Mouse (Mus musculus) spleen, adult 2 months (tissue): Measurements from ENCODE around the gene Neil3. TPM values are rescaled to one million over a fixed set of nuclear protein-coding genes. Genes with fewer than 3 reads are reported as not detected.
A peak's percentile ranks its signal among the peaks of the same experiment; 100 is the strongest.

Experiments used
- DNase-seq, 2 experiments: peaks; one replicate each; pipeline versions ENCODE4 v3.0.0 to v3.0.0-alpha.2; 2012 to 2021; ENCODE audit warnings: low spot score in 2 of 2, low read depth in 1 of 2
- H3K27ac ChIP-seq: fragments of 200-500 bp; 2 replicates; pipeline ENCODE4 v1.5.1; 2012; ENCODE audit warnings: low read length, inconsistent platforms; ENCODE audit not compliant: insufficient read depth
- H3K27me3 ChIP-seq: fragments of 200-500 bp; 2 replicates; pipeline ENCODE4 v1.6.1; 2012; ENCODE audit warnings: mild to moderate bottlenecking, moderate library complexity, low read length, inconsistent platforms; ENCODE audit not compliant: control insufficient read depth, insufficient read depth
- H3K36me3 ChIP-seq: fragments of 200-500 bp; 2 replicates; pipeline ENCODE4 v1.6.1; 2012; ENCODE audit warnings: mild to moderate bottlenecking, low read length, inconsistent platforms; ENCODE audit not compliant: control insufficient read depth, insufficient read depth
- H3K4me1 ChIP-seq: fragments of 200-500 bp; 2 replicates; pipeline ENCODE4 v1.6.1; 2011; ENCODE audit warnings: inconsistent platforms; ENCODE audit not compliant: control insufficient read depth, insufficient read depth, insufficient read length
- H3K4me3 ChIP-seq: fragments of 200-500 bp; 2 replicates; pipeline ENCODE4 v1.5.1; 2011; ENCODE audit warnings: mild to moderate bottlenecking, inconsistent platforms; ENCODE audit not compliant: insufficient read depth, insufficient read length; ENCODE audit errors: extremely low read depth
- CTCF ChIP-seq: fragments of 200-500 bp; IDR thresholded peaks from 2 replicates; pipeline ENCODE4 v1.5.1; 2011; ENCODE audit warnings: mild to moderate bottlenecking, inconsistent platforms; ENCODE audit not compliant: insufficient read depth, insufficient read length, insufficient replicate concordance; ENCODE audit errors: extremely low read depth
- POLR2A ChIP-seq: fragments of 200-500 bp; IDR thresholded peaks from 2 replicates; pipeline ENCODE4 v1.6.1; 2011; ENCODE audit warnings: low read depth, low read length, inconsistent platforms
- WGBS: fragments of 180-500 bp; shearing (Covaris S2); methylation state at CpG from one replicate; pipeline ENCODE4 v1.1.7; 2018; 5-methylcytosine and 5-hydroxymethylcytosine counted together
- polyA plus RNA-seq: library from polyadenylated mRNA; depleted of rRNA; stranded (reverse); fragments of >200 nt; gene quantifications from 2 replicates; pipeline ENCODE4 v1.2.3, GENCODE M21; 2012; rRNA removed

The Neil3 gene
- 1.0 and 1.6 TPM in 2 replicates for polyA plus RNA-seq

- H3K27me3 ChIP-seq = no peaks in the 10 kb centered on the region
- no peak within 1 kb of the TSS for H3K27ac ChIP-seq
- DNase-seq = peak; percentile 42 to 75
- under 1% methylated on average over 26 of the region's 26 CpGs for WGBS
- TF ChIP-seq CTCF = no peak
- TF ChIP-seq POLR2A = no peak
- peaks cover 4% of the 10 kb centered on the region; the same call in 1 of the 2 replicates for H3K4me1 ChIP-seq
- H3K4me3 ChIP-seq = peak within 1 kb of the TSS; percentile 60
- no peaks in the 10 kb centered on the region for H3K36me3 ChIP-seq
Observed at GRCm38 (mm10) chr8:53638495-53639171, at the start of gene Neil3. Gene Neil3, minus strand, starts transcription at chr8:53639065.

- 26% methylated on average over 12 of the region's 12 CpGs for WGBS
- TF ChIP-seq POLR2A (no peak), CTCF (no peak)
- Histone ChIP-seq H3K4me3 (no peak overlapping the region), H3K36me3 (no peaks in the 10 kb centered on the region), H3K27ac (no peak overlapping the region), H3K27me3 (no peaks in the 10 kb centered on the region), H3K4me1 (no peaks in the 10 kb centered on the region)
- DNase-seq = no peak
Observed at GRCm38 (mm10) chr8:53680846-53681245, 42.0 kb upstream of the Neil3 start.

DNA sequence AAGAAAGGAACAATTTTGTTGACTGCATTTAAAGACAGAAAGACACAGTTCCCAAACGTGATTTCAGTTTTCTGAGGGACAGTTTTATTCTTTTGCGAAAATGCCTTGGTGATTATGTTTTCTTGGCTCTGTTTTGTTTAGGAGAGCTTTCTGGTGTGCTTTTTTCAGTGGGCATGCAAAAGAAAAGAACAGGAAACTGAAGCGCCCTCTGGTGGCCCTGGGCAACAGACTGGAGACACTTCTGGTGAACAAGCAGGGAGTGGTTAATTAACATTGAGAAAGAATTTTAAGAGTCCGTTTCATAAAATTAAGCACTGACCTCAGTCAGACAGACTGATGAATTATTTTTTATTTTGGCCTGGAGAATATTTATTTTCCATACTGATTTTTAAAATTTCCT is 25.1 kb upstream of the Neil3 start:
- WGBS = 28% methylated on average over 4 of the region's 4 CpGs
- H3K4me3 ChIP-seq = no peak overlapping the region
- peak in 1 of 2 experiments; percentile 40 for DNase-seq
- no peaks in the 10 kb centered on the region for H3K4me1 ChIP-seq
- H3K27me3 ChIP-seq = no peaks in the 10 kb centered on the region; the same call in 1 of the 2 replicates
- H3K27ac ChIP-seq = no peak overlapping the region
- TF ChIP-seq POLR2A (no peak), CTCF (peak; percentile 46; the same call in 1 of the 2 replicates)
- H3K36me3 ChIP-seq = no peaks in the 10 kb centered on the region

GRCm38 (mm10) chr8:53661436-53661835 is 22.6 kb upstream of the Neil3 start:
- WGBS = 85% methylated on average over 3 of the region's 3 CpGs
- no peak for TF ChIP-seq CTCF
- Histone ChIP-seq H3K4me3 (no peak overlapping the region), H3K27ac (no peak overlapping the region), H3K4me1 (no peaks in the 10 kb centered on the region), H3K36me3 (no peaks in the 10 kb centered on the region), H3K27me3 (no peaks in the 10 kb centered on the region; the same call in 1 of the 2 replicates)
- DNase-seq = no peak

DNA sequence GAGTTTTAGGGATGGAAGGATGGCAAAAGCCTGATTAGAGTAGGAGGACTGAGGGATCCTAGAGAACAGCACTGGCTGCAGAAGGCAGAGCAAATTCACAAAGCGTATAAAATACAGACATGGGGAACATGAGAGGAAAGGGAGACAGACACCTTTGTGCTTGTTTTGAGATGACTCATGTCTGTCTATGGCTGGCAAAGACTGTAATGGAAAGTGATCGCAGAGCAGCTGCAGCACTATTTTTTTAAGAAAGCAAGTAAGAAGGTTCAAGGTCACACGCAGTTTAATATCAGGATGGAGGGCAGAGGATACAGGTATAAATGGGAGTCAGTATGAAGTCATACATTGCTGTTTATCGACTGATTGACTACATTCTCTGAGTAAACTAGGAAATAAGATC is 8.2 kb downstream of the Neil3 start:
- Histone ChIP-seq H3K27me3 (no peaks in the 10 kb centered on the region), H3K4me3 (no peak overlapping the region), H3K27ac (no peak overlapping the region), H3K36me3 (no peaks in the 10 kb centered on the region), H3K4me1 (no peaks in the 10 kb centered on the region)
- 95% methylated on average over 4 of the region's 4 CpGs for WGBS
- DNase-seq = no peak
- no peak for TF ChIP-seq CTCF
- no peak for TF ChIP-seq POLR2A

GRCm38 (mm10) chr8:53628864-53629415 is 9.9 kb downstream of the Neil3 start:
- no peak overlapping the region for H3K4me3 ChIP-seq
- H3K4me1 ChIP-seq = no peaks in the 10 kb centered on the region
- no peaks in the 10 kb centered on the region for H3K36me3 ChIP-seq
- no peak overlapping the region for H3K27ac ChIP-seq
- TF ChIP-seq CTCF (no peak), POLR2A (no peak)
- no peak for DNase-seq
- 91% methylated on average over 4 of the region's 4 CpGs for WGBS
- H3K27me3 ChIP-seq = no peaks in the 10 kb centered on the region

GRCm38 (mm10) chr8:53623425-53623824 is 15.4 kb downstream of the Neil3 start:
- TF ChIP-seq POLR2A (no peak), CTCF (no peak)
- WGBS = 97% methylated on average over 3 of the region's 3 CpGs
- no peak overlapping the region for H3K4me3 ChIP-seq
- no peaks in the 10 kb centered on the region for H3K4me1 ChIP-seq
- H3K36me3 ChIP-seq = no peaks in the 10 kb centered on the region
- DNase-seq = no peak
- no peaks in the 10 kb centered on the region for H3K27me3 ChIP-seq
- H3K27ac ChIP-seq = no peak overlapping the region
